Mouse (Mus musculus): ENCODE data around the gene Laptm5. TPM values are rescaled to one million over a fixed set of nuclear protein-coding genes. Genes with fewer than 3 reads are reported as not detected.

The Laptm5 gene
- polyA plus RNA-seq, 1 experiment from 2014 or later = 13.7 TPM

- Histone ChIP-seq H3K4me1 (replicated peaks) (peaks cover 34% of the 10 kb centered on the region), H3K27me3 (replicated peaks) (peaks cover 5% of the 10 kb centered on the region; the same call in 1 of the 2 replicates), H3K9me3 (replicated peaks) (no peaks in the 10 kb centered on the region; the same call in 1 of the 2 replicates), H3K36me3 (no peaks in the 10 kb centered on the region), H3K4me3 (no peak overlapping the region), H3K27ac (ENCODE audit: poor library complexity, severe bottlenecking) (peak overlapping the region; percentile 40; the same call in 1 of the 2 replicates), H3K4me2 (no peak overlapping the region), H3K9ac (no peak overlapping the region)
- 78% methylated on average over 6 of the region's 6 CpGs for WGBS
- ATAC-seq (ENCODE audit: insufficient number of reproducible peaks, low FRiP score) = no peak
These were observed 13.0 kb upstream of the Laptm5 start for GRCm38 (mm10) chr4:130899782-130900427.

GRCm38 (mm10) chr4:130900746-130901145, 12.2 kb upstream of the Laptm5 start:
- Histone ChIP-seq H3K4me3 (no peak overlapping the region), H3K36me3 (no peaks in the 10 kb centered on the region), H3K27ac (ENCODE audit: poor library complexity, severe bottlenecking) (no peak overlapping the region), H3K4me1 (replicated peaks) (peaks cover 43% of the 10 kb centered on the region), H3K4me2 (no peak overlapping the region), H3K9ac (no peak overlapping the region), H3K9me3 (replicated peaks) (no peaks in the 10 kb centered on the region; the same call in 1 of the 2 replicates), H3K27me3 (replicated peaks) (peaks cover 5% of the 10 kb centered on the region; the same call in 1 of the 2 replicates)
- ATAC-seq (ENCODE audit: insufficient number of reproducible peaks, low FRiP score) = no peak
- WGBS = 57% methylated on average over 7 of the region's 7 CpGs

DNA sequence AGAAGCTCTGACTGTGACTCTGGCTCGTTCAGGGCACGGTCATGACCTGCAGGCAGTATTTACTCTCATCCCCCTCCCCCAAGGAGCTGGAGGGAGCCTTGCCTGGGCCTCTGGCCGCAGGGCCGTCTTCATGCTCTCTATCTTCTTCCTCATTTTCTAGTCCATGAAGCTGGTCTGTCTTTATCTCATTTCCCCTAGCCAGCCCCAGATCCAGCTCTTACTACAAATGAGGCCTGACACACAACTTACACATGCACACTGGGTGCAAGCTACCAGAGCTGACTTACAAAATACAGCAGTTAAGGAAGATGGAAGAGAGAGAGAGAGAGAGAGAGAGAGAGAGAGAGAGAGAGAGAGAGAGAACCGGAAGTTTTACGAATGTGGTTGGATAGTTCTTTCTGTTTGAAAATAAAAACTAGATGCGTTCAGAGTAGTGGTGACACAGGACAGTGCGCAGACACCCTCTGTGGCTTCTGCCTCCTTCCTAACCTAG, 10.6 kb upstream of the Laptm5 start:
- no peaks in the 10 kb centered on the region for H3K36me3 ChIP-seq
- no peaks in the 10 kb centered on the region for H3K9me3 ChIP-seq (replicated peaks)
- H3K4me2 ChIP-seq = no peak overlapping the region
- H3K27ac ChIP-seq (ENCODE audit: poor library complexity, severe bottlenecking) = no peak overlapping the region
- peaks cover 53% of the 10 kb centered on the region for H3K4me1 ChIP-seq (replicated peaks)
- no peak overlapping the region for H3K4me3 ChIP-seq
- H3K27me3 ChIP-seq (replicated peaks) = peaks cover 5% of the 10 kb centered on the region; the same call in 1 of the 2 replicates
- no peak for ATAC-seq (ENCODE audit: insufficient number of reproducible peaks, low FRiP score)
- no peak overlapping the region for H3K9ac ChIP-seq
- WGBS = 44% methylated on average over 8 of the region's 8 CpGs

GRCm38 (mm10) chr4:130905025-130905424, 7.9 kb upstream of the Laptm5 start:
- WGBS = 33% methylated on average over 7 of the region's 7 CpGs
- no peak for ATAC-seq (ENCODE audit: insufficient number of reproducible peaks, low FRiP score)
- H3K4me1 ChIP-seq (replicated peaks) = peaks cover 55% of the 10 kb centered on the region
- H3K4me2 ChIP-seq = no peak overlapping the region
- no peaks in the 10 kb centered on the region for H3K27me3 ChIP-seq (replicated peaks)
- no peak overlapping the region for H3K4me3 ChIP-seq
- H3K27ac ChIP-seq (ENCODE audit: poor library complexity, severe bottlenecking) = no peak overlapping the region
- H3K36me3 ChIP-seq = no peaks in the 10 kb centered on the region
- H3K9ac ChIP-seq = no peak overlapping the region
- no peaks in the 10 kb centered on the region for H3K9me3 ChIP-seq (replicated peaks)

DNA sequence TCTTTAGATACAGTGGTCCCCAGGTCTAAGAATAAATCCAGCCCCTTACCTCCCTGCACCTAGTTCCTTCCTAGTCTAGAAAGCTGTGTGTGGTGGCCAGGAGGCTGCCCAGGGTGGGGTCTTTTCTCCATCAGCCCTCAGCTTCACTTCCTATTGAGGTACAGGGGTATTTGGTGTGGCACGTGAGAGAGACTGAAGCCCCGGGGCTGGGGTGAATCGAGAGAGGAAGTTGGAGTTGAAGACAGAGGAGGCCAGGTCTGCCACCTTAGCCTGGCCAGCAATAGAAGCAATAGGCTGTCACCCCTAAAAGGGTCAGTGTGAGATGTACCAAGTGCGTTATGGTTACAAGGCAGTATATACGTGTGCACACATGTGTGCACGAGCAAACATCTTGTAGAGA, 7.0 kb upstream of the Laptm5 start:
- no peak overlapping the region for H3K4me3 ChIP-seq
- ATAC-seq (ENCODE audit: insufficient number of reproducible peaks, low FRiP score) = no peak
- 69% methylated on average over 6 of the region's 6 CpGs for WGBS
- H3K36me3 ChIP-seq = no peaks in the 10 kb centered on the region
- no peak overlapping the region for H3K4me2 ChIP-seq
- no peak overlapping the region for H3K27ac ChIP-seq (ENCODE audit: poor library complexity, severe bottlenecking)
- H3K4me1 ChIP-seq (replicated peaks) = peaks cover 60% of the 10 kb centered on the region
- no peaks in the 10 kb centered on the region for H3K9me3 ChIP-seq (replicated peaks)
- no peaks in the 10 kb centered on the region for H3K27me3 ChIP-seq (replicated peaks)
- H3K9ac ChIP-seq = no peak overlapping the region

- no peak for ATAC-seq (ENCODE audit: insufficient number of reproducible peaks, low FRiP score)
- WGBS = 37% methylated on average over 8 of the region's 8 CpGs
- Histone ChIP-seq H3K36me3 (no peaks in the 10 kb centered on the region), H3K9ac (no peak overlapping the region), H3K4me2 (no peak overlapping the region), H3K4me1 (replicated peaks) (peaks cover 62% of the 10 kb centered on the region), H3K27me3 (replicated peaks) (no peaks in the 10 kb centered on the region), H3K27ac (ENCODE audit: poor library complexity, severe bottlenecking) (peak overlapping the region; percentile 37; the same call in 1 of the 2 replicates), H3K4me3 (no peak overlapping the region), H3K9me3 (replicated peaks) (no peaks in the 10 kb centered on the region)
These were observed 6.6 kb upstream of the Laptm5 start for GRCm38 (mm10) chr4:130906296-130906695.

- H3K9me3 ChIP-seq (replicated peaks) = no peaks in the 10 kb centered on the region
- no peak for ATAC-seq (ENCODE audit: insufficient number of reproducible peaks, low FRiP score)
- no peaks in the 10 kb centered on the region for H3K36me3 ChIP-seq
- H3K9ac ChIP-seq = no peak overlapping the region
- no peak overlapping the region for H3K4me3 ChIP-seq
- peaks cover 53% of the 10 kb centered on the region for H3K4me1 ChIP-seq (replicated peaks)
- no peaks in the 10 kb centered on the region for H3K27me3 ChIP-seq (replicated peaks)
- H3K4me2 ChIP-seq = no peak overlapping the region
- WGBS = 84% methylated on average over 19 of the region's 19 CpGs
- no peak overlapping the region for H3K27ac ChIP-seq (ENCODE audit: poor library complexity, severe bottlenecking)
These were observed 5.5 kb upstream of the Laptm5 start for GRCm38 (mm10) chr4:130907200-130908069.

- peaks cover 46% of the 10 kb centered on the region for H3K4me1 ChIP-seq (replicated peaks)
- no peaks in the 10 kb centered on the region for H3K36me3 ChIP-seq
- ATAC-seq (ENCODE audit: insufficient number of reproducible peaks, low FRiP score) = no peak
- no peak overlapping the region for H3K9ac ChIP-seq
- H3K9me3 ChIP-seq (replicated peaks) = no peaks in the 10 kb centered on the region
- H3K27ac ChIP-seq (ENCODE audit: poor library complexity, severe bottlenecking) = no peak overlapping the region
- H3K27me3 ChIP-seq (replicated peaks) = no peaks in the 10 kb centered on the region
- no peak overlapping the region for H3K4me3 ChIP-seq
- 88% methylated on average over 10 of the region's 10 CpGs for WGBS
- H3K4me2 ChIP-seq = no peak overlapping the region
These were observed 4.8 kb upstream of the Laptm5 start for GRCm38 (mm10) chr4:130908133-130908532.

GRCm38 (mm10) chr4:130909167-130909874, 3.6 kb upstream of the Laptm5 start:
- H3K4me3 ChIP-seq = no peak overlapping the region
- H3K9ac ChIP-seq = no peak overlapping the region
- no peaks in the 10 kb centered on the region for H3K9me3 ChIP-seq (replicated peaks)
- no peaks in the 10 kb centered on the region for H3K36me3 ChIP-seq
- ATAC-seq (ENCODE audit: insufficient number of reproducible peaks, low FRiP score) = no peak
- H3K27me3 ChIP-seq (replicated peaks) = no peaks in the 10 kb centered on the region
- no peak overlapping the region for H3K4me2 ChIP-seq
- 56% methylated on average over 17 of the region's 17 CpGs for WGBS
- peaks cover 43% of the 10 kb centered on the region for H3K4me1 ChIP-seq (replicated peaks)
- H3K27ac ChIP-seq (ENCODE audit: poor library complexity, severe bottlenecking) = no peak overlapping the region

- Histone ChIP-seq H3K36me3 (no peaks in the 10 kb centered on the region), H3K4me1 (replicated peaks) (peaks cover 42% of the 10 kb centered on the region), H3K27ac (ENCODE audit: poor library complexity, severe bottlenecking) (no peak overlapping the region), H3K9me3 (replicated peaks) (no peaks in the 10 kb centered on the region), H3K9ac (no peak overlapping the region), H3K4me2 (no peak overlapping the region), H3K27me3 (replicated peaks) (no peaks in the 10 kb centered on the region), H3K4me3 (no peak overlapping the region)
- peak; percentile 53; the same call in 1 of the 2 replicates for ATAC-seq (ENCODE audit: insufficient number of reproducible peaks, low FRiP score)
- 19% methylated on average over 7 of the region's 7 CpGs for WGBS
These were observed 2.3 kb upstream of the Laptm5 start for GRCm38 (mm10) chr4:130910666-130911065.

GRCm38 (mm10) chr4:130912626-130913025, 299 bp upstream of the Laptm5 start:
- Histone ChIP-seq H3K9ac (no peak overlapping the region), H3K27me3 (replicated peaks) (no peaks in the 10 kb centered on the region), H3K9me3 (replicated peaks) (no peaks in the 10 kb centered on the region), H3K4me1 (replicated peaks) (peaks cover 31% of the 10 kb centered on the region), H3K36me3 (no peaks in the 10 kb centered on the region), H3K27ac (ENCODE audit: poor library complexity, severe bottlenecking) (no peak overlapping the region), H3K4me3 (no peak overlapping the region), H3K4me2 (no peak overlapping the region)
- WGBS = 89% methylated on average over 3 of the region's 3 CpGs
- no peak for ATAC-seq (ENCODE audit: insufficient number of reproducible peaks, low FRiP score)
